Mouse (Mus musculus) layer of hippocampus, postnatal 14 days (tissue): ENCODE data around the gene Fgd3. TPM values are rescaled to one million over a fixed set of nuclear protein-coding genes. Genes with fewer than 3 reads are reported as not detected.

Experiments used
- DNase-seq, 2 experiments: peaks; one replicate each; pipeline ENCODE4 v3.0.0; 2021 to 2022; ENCODE audit warnings: low spot score in 2 of 2, mixed read lengths in 1 of 2
- long read RNA-seq, 2 experiments: library from polyadenylated mRNA; stranded (forward); transcript quantifications; one replicate each; pipeline ENCODE4 v2.0.0; 2021
- total RNA-seq, 2 experiments: library from RNA; stranded (reverse); gene quantifications; 2 replicates each; pipeline ENCODE4 v1.2.3; 2021

Fgd3 gene
- 1 to 10 TPM; 7.3 to 7.9 TPM for total RNA-seq
- long read RNA-seq, experiment 1, result 0 reads
- long read RNA-seq, experiment 2, partial matches to known transcripts, result 0 of 4 reads
- long read RNA-seq, experiment 2, other reads (novel, unspliced or antisense), result 4 of 4 reads

- peak; percentile 57 to 60 for DNase-seq
Observed at GRCm38 (mm10) chr13:49320040-49320439, at the start of gene Fgd3. Fgd3 (minus strand) TSS chr13:49320311.

- DNase-seq, result no peak
Observed at GRCm38 (mm10) chr13:49369404-49369803, 49.3 kb upstream of the Fgd3 start.

- no peak for DNase-seq
Observed at GRCm38 (mm10) chr13:49367657-49368440, 47.7 kb upstream of the Fgd3 start.

GRCm38 (mm10) chr13:49364716-49365115 lies 44.6 kb upstream of the Fgd3 start:
- DNase-seq, result no peak

GRCm38 (mm10) chr13:49362804-49363203 lies 42.7 kb upstream of the Fgd3 start:
- DNase-seq, result peak; percentile 34 to 37

GRCm38 (mm10) chr13:49362364-49362763 lies 42.3 kb upstream of the Fgd3 start:
- no peak for DNase-seq

- DNase-seq, result no peak
Observed at GRCm38 (mm10) chr13:49360906-49361406, 40.8 kb upstream of the Fgd3 start.

- DNase-seq, result no peak
Observed at GRCm38 (mm10) chr13:49358184-49358583, 38.1 kb upstream of the Fgd3 start.

GRCm38 (mm10) chr13:49357367-49358026 lies 37.4 kb upstream of the Fgd3 start:
- no peak for DNase-seq

GRCm38 (mm10) chr13:49356090-49356489 lies 36.0 kb upstream of the Fgd3 start:
- DNase-seq, result no peak

- DNase-seq, result no peak
Observed at GRCm38 (mm10) chr13:49355461-49356061, 35.5 kb upstream of the Fgd3 start.

- DNase-seq, result peak in 1 of 2 experiments; percentile 37
Observed at GRCm38 (mm10) chr13:49353991-49354507, 33.9 kb upstream of the Fgd3 start.

GRCm38 (mm10) chr13:49353422-49353821 lies 33.3 kb upstream of the Fgd3 start:
- DNase-seq, result no peak

- DNase-seq, result peak in 1 of 2 experiments; percentile 37
Observed at GRCm38 (mm10) chr13:49352581-49353159, 32.6 kb upstream of the Fgd3 start.

GRCm38 (mm10) chr13:49349836-49350505 lies 29.9 kb upstream of the Fgd3 start:
- no peak for DNase-seq

- no peak for DNase-seq
Observed at GRCm38 (mm10) chr13:49349335-49349734, 29.2 kb upstream of the Fgd3 start.

GRCm38 (mm10) chr13:49348522-49348921 lies 28.4 kb upstream of the Fgd3 start:
- DNase-seq, result no peak

- DNase-seq, result no peak
Observed at GRCm38 (mm10) chr13:49345476-49345875, 25.4 kb upstream of the Fgd3 start.

GRCm38 (mm10) chr13:49344567-49344966 lies 24.5 kb upstream of the Fgd3 start:
- no peak for DNase-seq

- DNase-seq, result no peak
Observed at GRCm38 (mm10) chr13:49342723-49343100, 22.6 kb upstream of the Fgd3 start.
